Mouse (Mus musculus): ENCODE measurements around the gene Slc38a2. TPM values are rescaled to one million over a fixed set of nuclear protein-coding genes. Genes with fewer than 3 reads are reported as not detected.

The Slc38a2 gene
- polyA plus RNA-seq, 1 experiment from 2014 or later = 117 TPM

GRCm38 (mm10) chr15:96675744-96676143 is 23.8 kb downstream of the Slc38a2 start:
- ATAC-seq (ENCODE audit: insufficient number of reproducible peaks, low FRiP score, low TSS enrichment, low read depth) = no peak
- Histone ChIP-seq H3K9ac (no peak overlapping the region), H3K4me2 (peak overlapping the region; percentile 26; the same call in 1 of the 2 replicates), H3K4me3 (no peak overlapping the region), H3K4me1 (0 out of 2 replicates have a peak, but pooled peaks cover 4% of the 10 kb centered on the region), H3K36me3 (no peaks in the 10 kb centered on the region), H3K9me3 (no peaks in the 10 kb centered on the region), H3K27me3 (no peaks in the 10 kb centered on the region), H3K27ac (no peak overlapping the region)
- 48% methylated on average over 15 of the region's 15 CpGs for WGBS

DNA sequence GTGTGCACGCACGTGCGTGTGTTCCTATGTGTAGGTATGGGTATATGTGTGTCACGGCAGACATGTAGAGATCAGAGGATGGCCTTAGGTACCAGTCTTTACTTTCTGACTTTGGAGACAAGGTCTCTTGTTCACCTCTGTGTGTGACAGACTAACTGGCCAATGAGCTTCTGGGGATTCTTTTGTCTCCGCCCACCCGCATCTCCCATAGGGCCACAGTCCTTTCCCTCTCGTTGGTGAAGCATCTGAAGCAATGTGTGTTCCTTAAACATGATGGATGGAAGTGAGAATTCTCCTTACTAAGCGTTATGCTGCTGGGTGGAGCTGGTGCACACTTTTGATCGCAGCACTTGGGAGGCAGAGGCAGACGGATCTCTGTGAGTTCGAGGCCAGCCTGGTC is 24.5 kb downstream of the Slc38a2 start:
- Histone ChIP-seq H3K9me3 (no peaks in the 10 kb centered on the region), H3K9ac (no peak overlapping the region), H3K27ac (no peak overlapping the region), H3K27me3 (no peaks in the 10 kb centered on the region), H3K4me2 (no peak overlapping the region), H3K4me1 (0 out of 2 replicates have a peak, but pooled peaks cover 4% of the 10 kb centered on the region), H3K4me3 (no peak overlapping the region), H3K36me3 (no peaks in the 10 kb centered on the region)
- 83% methylated on average over 11 of the region's 11 CpGs for WGBS
- no peak for ATAC-seq (ENCODE audit: insufficient number of reproducible peaks, low FRiP score, low TSS enrichment, low read depth)

GRCm38 (mm10) chr15:96674089-96674488 is 25.4 kb downstream of the Slc38a2 start:
- 56% methylated on average over 1 of the region's 1 CpGs for WGBS
- Histone ChIP-seq H3K4me2 (no peak overlapping the region), H3K9ac (no peak overlapping the region), H3K36me3 (no peaks in the 10 kb centered on the region), H3K4me1 (0 out of 2 replicates have a peak, but pooled peaks cover 4% of the 10 kb centered on the region), H3K27me3 (no peaks in the 10 kb centered on the region), H3K9me3 (no peaks in the 10 kb centered on the region), H3K27ac (no peak overlapping the region), H3K4me3 (no peak overlapping the region)
- ATAC-seq (ENCODE audit: insufficient number of reproducible peaks, low FRiP score, low TSS enrichment, low read depth) = no peak

- Histone ChIP-seq H3K4me2 (no peak overlapping the region), H3K36me3 (no peaks in the 10 kb centered on the region), H3K9ac (no peak overlapping the region), H3K9me3 (no peaks in the 10 kb centered on the region), H3K4me1 (no peaks in the 10 kb centered on the region), H3K4me3 (no peak overlapping the region), H3K27me3 (no peaks in the 10 kb centered on the region), H3K27ac (no peak overlapping the region)
- no peak for ATAC-seq (ENCODE audit: insufficient number of reproducible peaks, low FRiP score, low TSS enrichment, low read depth)
- WGBS = 65% methylated on average over 6 of the region's 6 CpGs
Observed at GRCm38 (mm10) chr15:96669721-96670120, 29.8 kb downstream of the Slc38a2 start.

DNA sequence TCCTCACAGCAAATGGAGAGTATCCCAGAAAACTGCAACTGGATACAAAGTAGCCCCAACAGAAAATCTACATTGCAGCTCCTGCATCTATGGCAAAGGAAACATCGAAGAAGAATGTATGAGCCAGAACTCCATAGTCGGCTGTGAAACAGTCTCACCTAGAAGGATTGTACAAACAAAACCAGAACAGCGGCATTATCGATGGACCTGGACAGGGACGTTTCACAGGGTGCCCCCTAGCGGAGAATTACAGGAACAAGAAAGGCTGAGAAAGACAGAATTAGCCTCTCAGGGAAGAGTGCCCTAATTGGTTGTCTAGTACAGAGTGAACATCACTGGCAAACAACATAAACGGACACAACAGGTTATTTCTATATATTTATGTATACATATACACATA is 32.9 kb downstream of the Slc38a2 start:
- no peaks in the 10 kb centered on the region for H3K9me3 ChIP-seq
- 6% methylated on average over 7 of the region's 7 CpGs for WGBS
- H3K4me2 ChIP-seq = peak overlapping the region; percentile 38
- no peak overlapping the region for H3K9ac ChIP-seq
- no peaks in the 10 kb centered on the region for H3K27me3 ChIP-seq
- ATAC-seq (ENCODE audit: insufficient number of reproducible peaks, low FRiP score, low TSS enrichment, low read depth) = no peak
- H3K36me3 ChIP-seq = no peaks in the 10 kb centered on the region
- no peak overlapping the region for H3K27ac ChIP-seq
- peak overlapping the region; percentile 15; the same call in 1 of the 2 replicates for H3K4me3 ChIP-seq
- H3K4me1 ChIP-seq = no peaks in the 10 kb centered on the region

DNA sequence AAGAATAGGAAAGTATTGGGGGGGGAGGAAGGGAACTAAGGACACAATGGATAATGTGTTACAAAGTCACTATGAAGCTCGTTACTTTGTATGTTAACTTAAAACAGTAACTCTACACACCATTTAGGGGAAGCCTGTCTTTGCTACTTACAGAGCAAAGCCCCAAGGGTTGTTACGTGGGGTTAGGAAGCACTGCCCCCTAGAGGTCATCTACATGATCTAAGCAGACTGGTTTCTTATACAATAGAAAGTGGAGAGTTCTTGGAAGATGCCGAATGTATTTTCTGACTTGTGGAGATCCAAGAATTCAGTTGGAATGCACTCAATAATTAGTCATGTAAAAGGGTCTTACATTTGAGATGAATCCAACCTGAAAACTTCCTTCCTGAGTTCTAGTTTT is 33.6 kb downstream of the Slc38a2 start:
- Histone ChIP-seq H3K27ac (no peak overlapping the region), H3K27me3 (no peaks in the 10 kb centered on the region), H3K36me3 (no peaks in the 10 kb centered on the region), H3K9ac (no peak overlapping the region), H3K4me2 (peak overlapping the region; percentile 38; the same call in 1 of the 2 replicates), H3K9me3 (no peaks in the 10 kb centered on the region), H3K4me3 (no peak overlapping the region), H3K4me1 (no peaks in the 10 kb centered on the region)
- 6% methylated on average over 3 of the region's 3 CpGs for WGBS
- no peak for ATAC-seq (ENCODE audit: insufficient number of reproducible peaks, low FRiP score, low TSS enrichment, low read depth)

DNA sequence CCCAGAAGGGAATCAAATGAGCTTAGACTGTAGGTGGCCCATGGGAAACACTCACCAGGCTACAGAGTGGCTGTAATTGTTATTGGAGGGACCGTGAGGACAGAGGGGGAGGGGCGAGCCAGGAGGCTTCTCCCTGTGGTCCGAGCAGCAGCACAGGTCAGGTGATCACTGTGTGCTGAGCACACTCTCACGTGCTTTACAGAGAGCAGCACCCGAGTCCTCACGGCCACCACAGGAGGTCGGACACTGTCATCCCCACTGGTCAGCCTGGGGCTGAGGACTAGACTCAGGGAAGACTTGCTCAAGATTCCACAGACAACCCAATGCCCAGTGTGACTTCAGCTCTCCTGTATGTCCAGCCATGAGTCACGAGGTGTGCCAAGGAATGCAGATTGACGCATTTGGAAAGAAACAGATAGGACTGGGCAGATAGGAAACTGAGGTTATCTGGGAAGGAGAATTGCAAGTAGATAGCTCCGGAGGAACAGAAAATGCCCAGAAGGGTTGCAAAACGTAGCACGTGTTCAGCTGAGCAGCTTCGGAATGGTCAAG is 38.9 kb downstream of the Slc38a2 start:
- Histone ChIP-seq H3K4me1 (peaks cover 5% of the 10 kb centered on the region; the same call in 1 of the 2 replicates), H3K9ac (no peak overlapping the region), H3K4me2 (no peak overlapping the region), H3K27me3 (no peaks in the 10 kb centered on the region), H3K9me3 (no peaks in the 10 kb centered on the region), H3K36me3 (no peaks in the 10 kb centered on the region), H3K4me3 (no peak overlapping the region), H3K27ac (no peak overlapping the region)
- ATAC-seq (ENCODE audit: insufficient number of reproducible peaks, low FRiP score, low TSS enrichment, low read depth) = no peak
- WGBS = 52% methylated on average over 13 of the region's 13 CpGs

- Histone ChIP-seq H3K36me3 (no peaks in the 10 kb centered on the region), H3K4me3 (no peak overlapping the region), H3K27me3 (no peaks in the 10 kb centered on the region), H3K4me2 (0 out of 2 replicates have a peak overlapping the region, but pooled peaks have one; percentile 10), H3K4me1 (peaks cover 5% of the 10 kb centered on the region; the same call in 1 of the 2 replicates), H3K27ac (no peak overlapping the region), H3K9me3 (no peaks in the 10 kb centered on the region), H3K9ac (no peak overlapping the region)
- ATAC-seq (ENCODE audit: insufficient number of reproducible peaks, low FRiP score, low TSS enrichment, low read depth) = no peak
- WGBS = 45% methylated on average over 14 of the region's 14 CpGs
Observed at GRCm38 (mm10) chr15:96658275-96658602, 41.3 kb downstream of the Slc38a2 start.

- Histone ChIP-seq H3K4me2 (0 out of 2 replicates have a peak overlapping the region, but pooled peaks have one; percentile 10), H3K9me3 (no peaks in the 10 kb centered on the region), H3K9ac (no peak overlapping the region), H3K27me3 (no peaks in the 10 kb centered on the region), H3K27ac (no peak overlapping the region), H3K36me3 (no peaks in the 10 kb centered on the region), H3K4me1 (peaks cover 5% of the 10 kb centered on the region; the same call in 1 of the 2 replicates), H3K4me3 (no peak overlapping the region)
- no peak for ATAC-seq (ENCODE audit: insufficient number of reproducible peaks, low FRiP score, low TSS enrichment, low read depth)
- WGBS = 32% methylated on average over 17 of the region's 17 CpGs
Observed at GRCm38 (mm10) chr15:96657576-96658274, 41.8 kb downstream of the Slc38a2 start.

DNA sequence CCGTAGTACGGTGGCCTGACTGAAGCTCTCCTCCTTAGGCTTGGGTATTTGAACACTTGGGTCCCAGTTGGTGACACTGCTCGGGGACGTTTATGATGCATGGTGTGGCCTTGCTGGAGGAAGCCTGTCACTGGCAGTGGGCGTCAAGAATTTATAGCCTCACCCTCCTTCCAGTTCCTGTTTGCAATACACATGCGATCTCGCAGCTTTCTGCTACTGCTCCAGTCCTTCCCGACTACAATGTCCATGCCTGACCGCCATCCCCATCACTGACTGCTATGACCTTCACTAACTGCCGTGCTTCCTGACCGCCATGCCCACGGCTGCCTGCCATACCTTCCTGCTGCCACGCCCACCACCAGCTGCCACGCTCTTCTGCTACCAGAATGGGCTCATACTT is 44.0 kb downstream of the Slc38a2 start:
- no peak overlapping the region for H3K4me3 ChIP-seq
- no peak for ATAC-seq (ENCODE audit: insufficient number of reproducible peaks, low FRiP score, low TSS enrichment, low read depth)
- WGBS = 75% methylated on average over 14 of the region's 14 CpGs
- H3K9ac ChIP-seq = no peak overlapping the region
- H3K27ac ChIP-seq = no peak overlapping the region
- H3K4me2 ChIP-seq = no peak overlapping the region
- H3K36me3 ChIP-seq = no peaks in the 10 kb centered on the region
- no peaks in the 10 kb centered on the region for H3K27me3 ChIP-seq
- peaks cover 5% of the 10 kb centered on the region; the same call in 1 of the 2 replicates for H3K4me1 ChIP-seq
- H3K9me3 ChIP-seq = no peaks in the 10 kb centered on the region

- no peak overlapping the region for H3K4me3 ChIP-seq
- ATAC-seq (ENCODE audit: insufficient number of reproducible peaks, low FRiP score, low TSS enrichment, low read depth) = no peak
- WGBS = 38% methylated on average over 8 of the region's 8 CpGs
- no peak overlapping the region for H3K4me2 ChIP-seq
- no peak overlapping the region for H3K9ac ChIP-seq
- H3K9me3 ChIP-seq = no peaks in the 10 kb centered on the region
- H3K27me3 ChIP-seq = no peaks in the 10 kb centered on the region
- H3K27ac ChIP-seq = no peak overlapping the region
- H3K4me1 ChIP-seq = peaks cover 5% of the 10 kb centered on the region; the same call in 1 of the 2 replicates
- H3K36me3 ChIP-seq = no peaks in the 10 kb centered on the region
Observed at GRCm38 (mm10) chr15:96654714-96655113, 44.8 kb downstream of the Slc38a2 start.

- no peak for ATAC-seq (ENCODE audit: insufficient number of reproducible peaks, low FRiP score, low TSS enrichment, low read depth)
- no peak overlapping the region for H3K27ac ChIP-seq
- no peak overlapping the region for H3K9ac ChIP-seq
- H3K9me3 ChIP-seq = no peaks in the 10 kb centered on the region
- no peak overlapping the region for H3K4me3 ChIP-seq
- no peaks in the 10 kb centered on the region for H3K36me3 ChIP-seq
- no peak overlapping the region for H3K4me2 ChIP-seq
- H3K4me1 ChIP-seq = peaks cover 3% of the 10 kb centered on the region; the same call in 1 of the 2 replicates
- no peaks in the 10 kb centered on the region for H3K27me3 ChIP-seq
- WGBS = 94% methylated on average over 16 of the region's 16 CpGs
Observed at GRCm38 (mm10) chr15:96653011-96653410, 46.5 kb downstream of the Slc38a2 start.

Data from limb, embryonic 15.5 days (tissue).